Mouse (Mus musculus) megakaryocyte, embryonic 14.5 days (primary cell): Measurements from ENCODE around the gene Rps15. TPM values are rescaled to one million over a fixed set of nuclear protein-coding genes. Genes with fewer than 3 reads are reported as not detected.

Source experiments
- H3K27me3 ChIP-seq: replicated peaks from 2 replicates; pipeline ENCODE3; 2012; ENCODE audit warnings: inconsistent platforms
- H3K36me3 ChIP-seq: replicated peaks from 2 replicates; pipeline ENCODE3; 2012; ENCODE audit warnings: low read length, inconsistent platforms, mixed read lengths
- H3K4me1 ChIP-seq: 2 replicates; pipeline ENCODE4 v1.6.1; 2012; ENCODE audit warnings: inconsistent platforms
- H3K4me3 ChIP-seq: replicated peaks from 2 replicates; pipeline ENCODE3; 2012; ENCODE audit warnings: moderate library complexity, mild to moderate bottlenecking, inconsistent platforms
- H3K9me3 ChIP-seq: 2 replicates; pipeline ENCODE4 v1.6.1; 2012; ENCODE audit warnings: inconsistent platforms
- FLI1 ChIP-seq: IDR thresholded peaks from 2 replicates; pipeline ENCODE4 v1.6.1; 2012; ENCODE audit warnings: low read length, inconsistent platforms, mixed read lengths
- GATA1 ChIP-seq: IDR thresholded peaks from 3 replicates; pipeline ENCODE4 v1.6.1; 2012; ENCODE audit warnings: mixed read lengths, low read length, inconsistent platforms, borderline replicate concordance
- polyA plus RNA-seq: library from polyadenylated mRNA; stranded (reverse); fragments of >175 nt; gene quantifications from 2 replicates; pipeline ENCODE4 v1.2.3, GENCODE M21; 2012; ENCODE audit warnings: low replicate concordance; ENCODE audit not compliant: insufficient read depth

The Rps15 gene
- polyA plus RNA-seq, 1 experiment, result 10,126 TPM

- peaks cover 25% of the 10 kb centered on the region for H3K36me3 ChIP-seq
These were observed 40.3 kb downstream of the Rps15 start for GRCm38 (mm10) chr10:80332525-80332989.

GRCm38 (mm10) chr10:80336263-80336662, 44.0 kb downstream of the Rps15 start:
- Histone ChIP-seq H3K36me3 (peaks cover 29% of the 10 kb centered on the region), H3K27me3 (peaks cover 44% of the 10 kb centered on the region), H3K9me3 (no peaks in the 10 kb centered on the region), H3K4me1 (peaks cover 72% of the 10 kb centered on the region), H3K4me3 (no peak overlapping the region)
- no peak for TF ChIP-seq FLI1
- TF ChIP-seq GATA1, result no peak

More at GRCm38 (mm10) chr10:80332525-80332989, 40.3 kb downstream of the Rps15 start:
- TF ChIP-seq GATA1, result no peak
- no peak for TF ChIP-seq FLI1
- H3K4me1 ChIP-seq, result peaks cover 82% of the 10 kb centered on the region
- no peak overlapping the region for H3K4me3 ChIP-seq
- no peaks in the 10 kb centered on the region for H3K9me3 ChIP-seq
- H3K27me3 ChIP-seq, result peaks cover 48% of the 10 kb centered on the region

- H3K4me1 ChIP-seq, result peaks cover 81% of the 10 kb centered on the region
- H3K27me3 ChIP-seq, result peaks cover 33% of the 10 kb centered on the region
- no peaks in the 10 kb centered on the region for H3K9me3 ChIP-seq
- TF ChIP-seq GATA1, result no peak
- no peak for TF ChIP-seq FLI1
- peak overlapping the region; percentile 83 for H3K4me3 ChIP-seq
- peaks cover 27% of the 10 kb centered on the region for H3K36me3 ChIP-seq
These were observed 47.9 kb downstream of the Rps15 start for GRCm38 (mm10) chr10:80339941-80340750.

DNA sequence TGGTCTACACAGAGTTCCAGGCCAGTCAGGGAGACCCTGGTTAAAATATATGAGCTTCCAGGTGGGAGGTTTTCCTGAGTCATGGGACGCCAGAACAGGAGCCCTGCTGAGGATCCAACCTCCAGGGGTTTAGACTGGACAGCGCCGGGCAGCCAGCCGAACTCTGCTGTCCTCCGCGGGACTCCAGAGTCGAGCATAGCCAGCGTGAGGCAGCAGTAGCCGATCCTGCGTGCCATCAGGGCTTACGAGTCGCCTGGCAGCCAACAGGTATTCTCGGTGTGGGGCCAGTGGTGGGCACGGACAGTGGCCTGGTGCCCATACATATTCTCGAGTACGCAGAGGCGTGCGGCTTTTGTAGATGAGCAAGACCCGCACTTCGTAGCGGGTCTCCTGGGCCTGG, 48.8 kb downstream of the Rps15 start:
- Histone ChIP-seq H3K9me3 (no peaks in the 10 kb centered on the region), H3K4me3 (peak overlapping the region; percentile 73), H3K36me3 (peaks cover 19% of the 10 kb centered on the region), H3K4me1 (peaks cover 84% of the 10 kb centered on the region), H3K27me3 (peaks cover 25% of the 10 kb centered on the region)
- no peak for TF ChIP-seq GATA1
- TF ChIP-seq FLI1, result no peak

DNA sequence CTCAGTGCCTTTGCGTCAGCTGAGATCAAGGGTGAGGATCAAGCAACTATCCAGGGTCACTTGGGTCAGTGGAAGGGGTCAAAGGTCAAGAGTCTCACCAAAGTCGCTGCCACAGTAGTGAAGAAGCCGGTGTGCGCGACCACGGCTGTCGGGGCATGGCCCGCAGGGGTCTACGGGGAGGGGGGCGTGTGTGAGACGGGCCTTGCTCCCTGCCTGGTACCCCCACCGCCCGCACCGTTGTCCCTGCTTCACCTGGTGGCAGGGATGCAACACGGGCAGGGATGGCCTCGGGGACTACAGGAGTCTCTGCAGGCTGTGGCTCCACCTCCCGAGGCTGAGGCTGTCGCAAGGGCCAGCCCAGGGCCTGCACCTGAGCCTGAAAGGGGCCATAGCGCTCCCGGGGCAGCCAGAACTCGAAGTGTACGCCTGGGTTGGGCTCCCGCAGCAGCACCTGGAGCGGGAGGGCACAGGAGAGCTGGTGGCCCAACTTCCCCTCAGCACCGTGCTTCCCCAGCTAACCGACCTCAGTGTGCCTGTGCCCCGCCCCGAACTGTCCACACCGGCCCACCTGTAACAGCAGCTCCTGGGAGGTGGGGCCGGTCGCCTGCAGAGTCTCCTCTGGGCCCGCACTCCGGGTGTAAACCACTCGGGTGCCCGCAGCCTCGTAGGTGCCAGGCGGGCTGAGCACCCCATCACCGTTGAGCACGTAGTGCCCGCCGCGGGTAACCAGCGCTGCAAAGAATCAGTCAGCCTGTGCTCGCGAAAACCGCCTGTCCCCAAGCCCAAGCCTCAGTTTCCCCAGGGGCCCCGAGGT, 49.4 kb downstream of the Rps15 start:
- H3K27me3 ChIP-seq, result peaks cover 18% of the 10 kb centered on the region

DNA sequence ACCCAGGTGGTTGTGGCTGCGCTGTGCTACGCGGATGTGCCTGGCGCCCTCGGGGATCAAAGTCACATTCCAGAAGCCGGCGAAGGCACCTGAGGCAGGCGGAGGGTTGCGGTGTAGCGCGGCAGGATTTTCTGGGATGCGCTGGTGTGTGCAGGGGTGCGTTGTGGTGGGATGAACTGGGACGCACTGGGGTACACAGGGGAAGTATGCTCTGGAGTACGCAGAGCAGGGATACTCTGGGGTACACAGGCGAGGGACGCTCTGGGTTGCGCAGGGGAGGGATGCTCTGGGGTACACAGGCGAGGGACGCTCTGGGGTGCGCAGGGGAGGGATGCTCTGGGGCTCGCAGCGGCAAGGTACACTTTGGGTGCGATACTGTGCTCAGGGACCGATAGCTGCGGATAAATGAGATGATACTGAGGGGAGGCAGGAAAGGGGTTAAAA, 50.1 kb downstream of the Rps15 start:
- Histone ChIP-seq H3K27me3 (peaks cover 15% of the 10 kb centered on the region), H3K4me3 (peak overlapping the region; percentile 91), H3K9me3 (no peaks in the 10 kb centered on the region), H3K36me3 (peaks cover 14% of the 10 kb centered on the region), H3K4me1 (peaks cover 77% of the 10 kb centered on the region)
- no peak for TF ChIP-seq FLI1
- TF ChIP-seq GATA1, result no peak

More for the DNA sequence above, 49.4 kb downstream of the Rps15 start:
- H3K4me3 ChIP-seq, result peak overlapping the region; percentile 91
- H3K36me3 ChIP-seq, result peaks cover 14% of the 10 kb centered on the region
- TF ChIP-seq GATA1, result no peak
- no peak for TF ChIP-seq FLI1
- H3K9me3 ChIP-seq, result no peaks in the 10 kb centered on the region
- H3K4me1 ChIP-seq, result peaks cover 77% of the 10 kb centered on the region

DNA sequence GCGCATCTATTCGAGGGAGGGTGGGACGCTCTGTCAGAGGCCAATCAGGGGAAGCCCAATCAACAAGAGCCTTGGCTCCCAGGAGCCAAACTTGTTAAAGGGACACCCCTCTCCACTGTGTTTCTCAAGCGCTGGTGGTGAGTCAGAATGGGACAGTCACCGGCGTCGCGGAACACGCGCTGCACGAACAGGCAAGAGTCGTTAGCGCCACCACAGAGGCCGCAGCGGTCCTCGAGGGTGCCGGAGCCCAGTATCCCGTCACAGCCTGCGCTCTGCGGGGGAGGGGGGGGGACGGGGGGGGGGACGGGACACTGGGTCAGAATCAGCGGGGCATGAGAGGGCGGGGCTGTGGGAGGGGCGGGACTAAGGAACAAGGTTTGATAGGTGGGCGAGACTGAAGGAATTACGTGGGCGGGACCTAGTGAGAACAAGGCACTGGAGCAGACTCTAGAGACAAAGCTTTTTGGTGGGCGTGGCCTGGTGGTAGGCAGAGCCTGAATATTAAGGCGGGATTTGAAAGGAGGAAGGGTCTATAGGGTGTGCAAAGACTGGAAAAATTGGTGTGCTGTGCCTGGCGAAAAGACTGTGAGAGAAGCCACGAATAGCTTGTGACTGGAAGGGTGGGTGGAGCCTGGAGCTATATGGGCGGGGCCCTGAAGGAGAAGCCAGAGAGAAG, 50.6 kb downstream of the Rps15 start:
- peaks cover 82% of the 10 kb centered on the region for H3K4me1 ChIP-seq
- peaks cover 17% of the 10 kb centered on the region for H3K27me3 ChIP-seq
- peaks cover 14% of the 10 kb centered on the region for H3K36me3 ChIP-seq
- H3K9me3 ChIP-seq, result no peaks in the 10 kb centered on the region
- peak overlapping the region; percentile 91 for H3K4me3 ChIP-seq
- TF ChIP-seq GATA1 (no peak), FLI1 (no peak)

DNA sequence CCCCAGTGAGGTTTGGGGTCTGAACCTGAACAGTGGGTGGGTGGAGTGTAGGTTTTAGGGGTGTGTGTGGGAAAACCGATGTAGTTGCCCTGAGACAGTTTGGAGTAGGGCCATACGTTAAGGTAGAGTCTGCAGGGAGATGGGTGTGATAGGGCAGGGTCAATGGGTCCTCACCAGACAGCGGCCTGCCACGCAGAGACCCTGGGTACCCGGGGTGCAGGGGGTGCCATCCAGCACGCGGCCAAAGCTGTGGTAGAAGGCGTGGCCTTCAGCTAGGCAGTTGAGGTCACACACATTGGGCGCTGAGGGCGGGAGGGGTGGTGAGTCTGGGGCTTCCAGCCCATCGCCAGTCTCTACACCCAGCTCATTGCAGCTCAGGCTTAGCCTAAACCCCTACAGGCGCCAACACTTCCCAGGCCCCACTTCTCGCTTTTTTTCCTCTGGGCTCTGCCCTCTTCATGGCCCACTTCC, 51.2 kb downstream of the Rps15 start:
- Histone ChIP-seq H3K4me1 (peaks cover 83% of the 10 kb centered on the region), H3K9me3 (no peaks in the 10 kb centered on the region), H3K36me3 (peaks cover 14% of the 10 kb centered on the region), H3K27me3 (peaks cover 22% of the 10 kb centered on the region), H3K4me3 (peak overlapping the region; percentile 91)
- TF ChIP-seq GATA1 (no peak), FLI1 (no peak)

Other genes with a start within 250 kb of the Rps15 start
- gene Gpx4, start 245.3 kb upstream of the Rps15 start, polyA plus RNA-seq, result 3,942 and 9,172 TPM in 2 replicates
- 151 and 347 TPM in 2 replicates for gene Sbno2, start 186.9 kb upstream of the Rps15 start, polyA plus RNA-seq
- 153 and 200 TPM in 2 replicates for gene Stk11, start 176.7 kb upstream of the Rps15 start, polyA plus RNA-seq
- 1,192 and 1,533 TPM in 2 replicates for gene Atp5d, start 153.8 kb upstream of the Rps15 start, polyA plus RNA-seq
- 4.8 and 11.7 TPM in 2 replicates for gene Cbarp, start 151.6 kb upstream of the Rps15 start, polyA plus RNA-seq
- 171 and 203 TPM in 2 replicates for gene Midn, start 144.2 kb upstream of the Rps15 start, polyA plus RNA-seq
- 27.7 and 39.5 TPM in 2 replicates for gene Cirbp, start 126.5 kb upstream of the Rps15 start, polyA plus RNA-seq
- gene 1600002K03Rik, start 119.5 kb upstream of the Rps15 start, polyA plus RNA-seq, result 3.0 and 7.7 TPM in 2 replicates
- 0.79 and 1.6 TPM in 2 replicates for gene Efna2, start 113.0 kb upstream of the Rps15 start, polyA plus RNA-seq
- gene Mum1, start 66.0 kb upstream of the Rps15 start, polyA plus RNA-seq, result 9.6 TPM in 2 replicates
- 226 and 551 TPM in 2 replicates for gene Ndufs7, start 43.3 kb upstream of the Rps15 start, polyA plus RNA-seq
- 3.2 and 11.3 TPM in 2 replicates for gene Gamt, start 31.4 kb upstream of the Rps15 start, polyA plus RNA-seq
- gene Dazap1, start 31.0 kb upstream of the Rps15 start, polyA plus RNA-seq, result 384 and 552 TPM in 2 replicates
- gene Apc2, start 3.5 kb downstream of the Rps15 start, polyA plus RNA-seq, result 0.92 and 4.5 TPM in 2 replicates
- gene 2310011J03Rik, start 28.1 kb downstream of the Rps15 start, polyA plus RNA-seq, result 62.0 and 88.2 TPM in 2 replicates
- 15.1 and 26.0 TPM in 2 replicates for gene Pcsk4, start 37.0 kb downstream of the Rps15 start, polyA plus RNA-seq
- 19.0 and 21.1 TPM in 2 replicates for gene Reep6, start 37.5 kb downstream of the Rps15 start, polyA plus RNA-seq
- gene Adamtsl5, start 56.0 kb downstream of the Rps15 start, polyA plus RNA-seq, result 27.2 and 34.8 TPM in 2 replicates
- gene Plk5, start 64.0 kb downstream of the Rps15 start, polyA plus RNA-seq, result not detected in 2 replicates
- gene Mex3d, start 95.2 kb downstream of the Rps15 start, polyA plus RNA-seq, result 17.2 and 29.0 TPM in 2 replicates
- 199 and 247 TPM in 2 replicates for gene Mbd3, start 107.1 kb downstream of the Rps15 start, polyA plus RNA-seq
- gene Uqcr11, start 114.4 kb downstream of the Rps15 start, polyA plus RNA-seq, result 441 and 1,591 TPM in 2 replicates
- gene Tcf3, start 141.2 kb downstream of the Rps15 start, polyA plus RNA-seq, result 168 and 304 TPM in 2 replicates
- not detected in 2 replicates for gene Onecut3, start 202.4 kb downstream of the Rps15 start, polyA plus RNA-seq
- 0.49 TPM in 1 of 2 replicates, not detected in the other for gene Atp8b3, start 246.7 kb downstream of the Rps15 start, polyA plus RNA-seq